Mouse (Mus musculus): ENCODE measurements around the gene Vwa1. TPM values are rescaled to one million over a fixed set of nuclear protein-coding genes. Genes with fewer than 3 reads are reported as not detected.

The Vwa1 gene
- polyA plus RNA-seq, 1 experiment: 21.5 TPM

- WGBS: 54% methylated on average over 5 of the region's 5 CpGs
- Histone ChIP-seq H3K4me3 (ENCODE audit: extremely low read depth, insufficient read depth, insufficient read length) (peak overlapping the region; percentile 10; the same call in 1 of the 2 replicates), H3K27ac (ENCODE audit: insufficient read depth, low read length) (no peak overlapping the region)
Observed at GRCm38 (mm10) chr4:155773335-155774078, 991 bp downstream of the Vwa1 start.

DNA sequence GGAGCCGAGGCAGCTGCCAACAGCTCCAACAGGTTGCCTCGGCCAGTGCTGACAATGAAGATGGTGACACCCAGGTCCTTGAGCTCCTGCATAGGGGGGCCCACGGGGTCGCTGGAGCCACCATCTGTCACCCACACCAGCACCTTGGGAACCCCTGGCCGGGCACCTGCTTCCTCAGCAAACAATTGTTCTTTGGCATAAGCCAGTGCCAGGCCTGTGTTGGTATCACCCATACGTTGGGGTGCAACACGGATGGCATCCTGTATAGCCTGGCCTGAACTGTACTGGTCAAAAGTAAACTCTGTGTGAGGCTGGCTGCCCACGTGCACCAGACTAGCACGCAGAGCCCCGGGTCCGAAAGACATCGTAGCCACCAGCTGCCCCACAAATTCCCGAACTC, 1.7 kb downstream of the Vwa1 start:
- Histone ChIP-seq H3K27ac (ENCODE audit: insufficient read depth, low read length) (no peak overlapping the region), H3K4me1 (ENCODE audit: control insufficient read depth, insufficient read depth, insufficient read length) (peaks cover 17% of the 10 kb centered on the region), H3K36me3 (ENCODE audit: control insufficient read depth, insufficient read depth, low read length) (no peaks in the 10 kb centered on the region), H3K27me3 (ENCODE audit: control insufficient read depth, insufficient read depth, low read length) (no peaks in the 10 kb centered on the region), H3K4me3 (ENCODE audit: extremely low read depth, insufficient read depth, insufficient read length) (no peak overlapping the region)
- TF ChIP-seq CTCF (IDR thresholded peaks at IDR 0.05; ENCODE audit: extremely low read depth, insufficient read depth, insufficient read length, insufficient replicate concordance) (no peak), POLR2A (IDR thresholded peaks at IDR 0.05; ENCODE audit: low read depth, low read length) (no peak)
- 92% methylated on average over 13 of the region's 13 CpGs for WGBS
- DNase-seq (ENCODE audit: low read depth in 1 of 2, low spot score in 2 of 2): no peak

More at GRCm38 (mm10) chr4:155773335-155774078, 991 bp downstream of the Vwa1 start:
- Histone ChIP-seq H3K4me1 (ENCODE audit: control insufficient read depth, insufficient read depth, insufficient read length) (peaks cover 17% of the 10 kb centered on the region), H3K27me3 (ENCODE audit: control insufficient read depth, insufficient read depth, low read length) (no peaks in the 10 kb centered on the region), H3K36me3 (ENCODE audit: control insufficient read depth, insufficient read depth, low read length) (no peaks in the 10 kb centered on the region)
- no peak for DNase-seq (ENCODE audit: low read depth in 1 of 2, low spot score in 2 of 2)
- TF ChIP-seq POLR2A (IDR thresholded peaks at IDR 0.05; ENCODE audit: low read depth, low read length) (no peak), CTCF (IDR thresholded peaks at IDR 0.05; ENCODE audit: extremely low read depth, insufficient read depth, insufficient read length, insufficient replicate concordance) (no peak)

GRCm38 (mm10) chr4:155771706-155772105, 2.8 kb downstream of the Vwa1 start:
- peaks cover 17% of the 10 kb centered on the region for H3K4me1 ChIP-seq (ENCODE audit: control insufficient read depth, insufficient read depth, insufficient read length)
- no peaks in the 10 kb centered on the region for H3K27me3 ChIP-seq (ENCODE audit: control insufficient read depth, insufficient read depth, low read length)
- TF ChIP-seq POLR2A (IDR thresholded peaks at IDR 0.05; ENCODE audit: low read depth, low read length) (no peak), CTCF (IDR thresholded peaks at IDR 0.05; ENCODE audit: extremely low read depth, insufficient read depth, insufficient read length, insufficient replicate concordance) (no peak)
- DNase-seq (ENCODE audit: low read depth in 1 of 2, low spot score in 2 of 2): no peak
- no peaks in the 10 kb centered on the region for H3K36me3 ChIP-seq (ENCODE audit: control insufficient read depth, insufficient read depth, low read length)
- 89% methylated on average over 2 of the region's 2 CpGs for WGBS
- H3K4me3 ChIP-seq (ENCODE audit: extremely low read depth, insufficient read depth, insufficient read length): no peak overlapping the region
- H3K27ac ChIP-seq (ENCODE audit: insufficient read depth, low read length): no peak overlapping the region

- 74% methylated on average over 24 of the region's 24 CpGs for WGBS
- H3K4me1 ChIP-seq (ENCODE audit: control insufficient read depth, insufficient read depth, insufficient read length): peaks cover 13% of the 10 kb centered on the region
Observed at GRCm38 (mm10) chr4:155770626-155771025, 3.9 kb downstream of the Vwa1 start.

GRCm38 (mm10) chr4:155769880-155770512, 4.5 kb downstream of the Vwa1 start:
- TF ChIP-seq CTCF (IDR thresholded peaks at IDR 0.05; ENCODE audit: extremely low read depth, insufficient read depth, insufficient read length, insufficient replicate concordance) (peak; percentile 98), POLR2A (IDR thresholded peaks at IDR 0.05; ENCODE audit: low read depth, low read length) (no peak)
- H3K27me3 ChIP-seq (ENCODE audit: control insufficient read depth, insufficient read depth, low read length): no peaks in the 10 kb centered on the region
- peaks cover 9% of the 10 kb centered on the region for H3K4me1 ChIP-seq (ENCODE audit: control insufficient read depth, insufficient read depth, insufficient read length)
- no peaks in the 10 kb centered on the region for H3K36me3 ChIP-seq (ENCODE audit: control insufficient read depth, insufficient read depth, low read length)
- H3K4me3 ChIP-seq (ENCODE audit: extremely low read depth, insufficient read depth, insufficient read length): peak overlapping the region; percentile 57
- peak; percentile 45 to 82 for DNase-seq (ENCODE audit: low read depth in 1 of 2, low spot score in 2 of 2)
- WGBS: under 1% methylated on average over 39 of the region's 39 CpGs
- H3K27ac ChIP-seq (ENCODE audit: insufficient read depth, low read length): 0 out of 2 replicates have a peak overlapping the region, but pooled peaks have one; percentile 1

More at GRCm38 (mm10) chr4:155770626-155771025, 3.9 kb downstream of the Vwa1 start:
- no peak for TF ChIP-seq POLR2A (IDR thresholded peaks at IDR 0.05; ENCODE audit: low read depth, low read length)
- TF ChIP-seq CTCF (IDR thresholded peaks at IDR 0.05; ENCODE audit: extremely low read depth, insufficient read depth, insufficient read length, insufficient replicate concordance): no peak
- H3K4me3 ChIP-seq (ENCODE audit: extremely low read depth, insufficient read depth, insufficient read length): no peak overlapping the region
- no peak for DNase-seq (ENCODE audit: low read depth in 1 of 2, low spot score in 2 of 2)
- no peaks in the 10 kb centered on the region for H3K27me3 ChIP-seq (ENCODE audit: control insufficient read depth, insufficient read depth, low read length)
- no peaks in the 10 kb centered on the region for H3K36me3 ChIP-seq (ENCODE audit: control insufficient read depth, insufficient read depth, low read length)
- no peak overlapping the region for H3K27ac ChIP-seq (ENCODE audit: insufficient read depth, low read length)

- Histone ChIP-seq H3K4me1 (ENCODE audit: control insufficient read depth, insufficient read depth, insufficient read length) (peaks cover 7% of the 10 kb centered on the region), H3K4me3 (ENCODE audit: extremely low read depth, insufficient read depth, insufficient read length) (no peak overlapping the region; the same call in 1 of the 2 replicates), H3K36me3 (ENCODE audit: control insufficient read depth, insufficient read depth, low read length) (no peaks in the 10 kb centered on the region), H3K27ac (ENCODE audit: insufficient read depth, low read length) (no peak overlapping the region), H3K27me3 (ENCODE audit: control insufficient read depth, insufficient read depth, low read length) (no peaks in the 10 kb centered on the region)
- 74% methylated on average over 5 of the region's 5 CpGs for WGBS
- no peak for TF ChIP-seq POLR2A (IDR thresholded peaks at IDR 0.05; ENCODE audit: low read depth, low read length)
- no peak for TF ChIP-seq CTCF (IDR thresholded peaks at IDR 0.05; ENCODE audit: extremely low read depth, insufficient read depth, insufficient read length, insufficient replicate concordance)
- DNase-seq (ENCODE audit: low read depth in 1 of 2, low spot score in 2 of 2): no peak
Observed at GRCm38 (mm10) chr4:155769496-155769879, 5.0 kb downstream of the Vwa1 start.

All from spleen, adult 2 months (tissue).